Mouse (Mus musculus) hindbrain, embryonic 11.5 days (tissue): ENCODE results near the gene Xrcc5. TPM values are rescaled to one million over a fixed set of nuclear protein-coding genes. Genes with fewer than 3 reads are reported as not detected.

Source experiments
- ATAC-seq: fragments of 200-750 bp; cut with Nextera tagmentation; 2 replicates; pipeline ENCODE4 v1.8.0; 2017; ENCODE audit warnings: mild to moderate bottlenecking, moderate TSS enrichment, moderate library complexity; ENCODE audit not compliant: low FRiP score
- DNase-seq: peaks from one replicate; pipeline ENCODE4 v3.0.0-alpha.2; 2015; ENCODE audit warnings: low spot score
- H3K27ac ChIP-seq: fragments of 300-500 bp; sonication (generic); 2 replicates; pipeline ENCODE4 v1.5.1; 2014; ENCODE audit warnings: mild to moderate bottlenecking, low read depth, low read length
- H3K27me3 ChIP-seq: fragments of 300-500 bp; sonication (generic); 2 replicates; pipeline ENCODE4 v1.6.1; 2014; ENCODE audit warnings: mild to moderate bottlenecking, low read length, moderate library complexity, mixed read lengths; ENCODE audit not compliant: control insufficient read depth, insufficient read depth
- H3K36me3 ChIP-seq: fragments of 300-500 bp; sonication (generic); 2 replicates; pipeline ENCODE4 v1.6.1; 2014; ENCODE audit warnings: mild to moderate bottlenecking, low read length, moderate library complexity, mixed read lengths; ENCODE audit not compliant: control insufficient read depth, insufficient read depth
- H3K4me1 ChIP-seq: fragments of 300-500 bp; sonication (generic); replicated peaks from 2 replicates; pipeline ENCODE4 v1.6.1; 2014; ENCODE audit warnings: low read length, mixed read lengths; ENCODE audit not compliant: control insufficient read depth, insufficient read depth
- H3K4me2 ChIP-seq: fragments of 300-500 bp; sonication (generic); replicated peaks from 2 replicates; pipeline ENCODE4 v1.6.1; 2014; ENCODE audit warnings: mild to moderate bottlenecking, low read depth, low read length
- H3K4me3 ChIP-seq: fragments of 300-500 bp; sonication (generic); 2 replicates; pipeline ENCODE4 v1.5.1; 2014; ENCODE audit warnings: low read depth, low read length
- H3K9ac ChIP-seq: fragments of 300-500 bp; sonication (generic); 2 replicates; pipeline ENCODE4 v1.6.1; 2014; ENCODE audit warnings: low read depth, low read length
- H3K9me3 ChIP-seq: fragments of 300-500 bp; sonication (generic); 2 replicates; pipeline ENCODE4 v1.6.1; 2016; ENCODE audit warnings: low read length; ENCODE audit not compliant: control insufficient read depth
- WGBS: fragments of 180-500 bp; shearing (Covaris S2); extraction: QIAGEN DNeasy Blood & Tissue Kit; methylation state at CpG from one replicate; pipeline ENCODE4 v1.1.7; 2014; 5-methylcytosine and 5-hydroxymethylcytosine counted together
- polyA plus RNA-seq: library from polyadenylated mRNA; unstranded; fragments of >200 nt; fragmentation: Nextera tagmentation; extraction: Ambion mirVana; gene quantifications from 2 replicates; pipeline ENCODE4 v1.2.1, GENCODE M21; 2014

Xrcc5 gene
- polyA plus RNA-seq, 1 experiment from 2014 or later = 53.2 TPM

DNA sequence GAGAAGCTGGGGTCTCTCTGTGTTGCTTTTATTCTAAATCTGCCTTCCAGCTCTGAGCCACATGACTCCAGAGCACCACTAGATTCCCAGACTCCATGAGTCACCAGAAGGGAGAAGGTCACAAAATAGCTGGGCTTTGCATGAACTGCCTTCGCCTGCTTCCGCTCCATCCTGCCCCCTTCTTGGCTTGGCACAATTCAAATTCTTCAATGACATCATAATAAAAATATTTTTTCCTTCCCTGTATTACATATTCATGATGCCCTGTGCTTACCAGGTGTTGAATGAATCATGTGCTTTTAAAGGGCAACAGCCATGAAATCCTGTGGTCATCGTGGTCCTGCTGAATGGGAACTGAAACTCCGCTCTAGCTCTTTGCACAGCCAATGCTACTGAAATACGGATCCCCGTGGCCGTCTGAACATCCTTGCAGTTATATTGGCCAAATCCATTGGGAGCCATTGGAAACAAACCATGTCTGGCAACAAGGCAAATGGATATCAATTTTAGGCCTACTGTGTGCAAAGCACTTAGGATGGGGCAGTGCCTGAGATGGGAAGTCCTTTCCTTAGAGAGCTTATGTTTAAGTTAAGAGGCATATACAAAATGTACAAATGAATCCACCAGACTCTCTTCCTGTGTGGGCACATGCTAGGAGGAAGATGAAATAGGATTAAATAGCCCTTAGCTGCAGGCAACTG, 122.0 kb downstream of the Xrcc5 start:
- no peaks in the 10 kb centered on the region for H3K9me3 ChIP-seq
- no peaks in the 10 kb centered on the region for H3K4me1 ChIP-seq
- H3K27ac ChIP-seq = no peak overlapping the region
- H3K9ac ChIP-seq = no peak overlapping the region
- no peak for ATAC-seq
- H3K4me3 ChIP-seq = no peak overlapping the region
- DNase-seq = no peak
- H3K36me3 ChIP-seq = no peaks in the 10 kb centered on the region
- H3K4me2 ChIP-seq = no peak overlapping the region
- WGBS = 93% methylated on average over 7 of the region's 7 CpGs
- H3K27me3 ChIP-seq = no peaks in the 10 kb centered on the region

DNA sequence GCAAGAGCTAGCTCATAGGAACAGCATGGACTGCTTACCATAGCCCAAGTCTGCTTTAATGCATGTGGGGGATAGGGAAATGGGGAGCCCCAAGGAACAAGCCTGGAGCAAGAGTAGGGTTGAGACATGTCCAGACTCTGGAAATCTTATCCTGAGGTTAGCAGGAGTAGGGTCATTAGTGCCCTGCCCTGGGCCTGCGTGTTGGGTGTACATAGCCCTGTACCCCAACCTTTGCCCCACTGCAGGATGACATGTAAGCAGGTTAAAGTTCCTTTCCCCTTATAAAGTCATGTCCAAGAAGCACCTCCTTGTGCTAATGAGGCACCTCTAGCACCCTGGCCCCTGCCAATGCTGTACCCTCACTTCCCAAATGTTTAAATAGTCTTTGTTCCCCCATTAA, 125.4 kb downstream of the Xrcc5 start:
- no peak for ATAC-seq
- WGBS = 92% methylated on average over 1 of the region's 1 CpGs

DNA sequence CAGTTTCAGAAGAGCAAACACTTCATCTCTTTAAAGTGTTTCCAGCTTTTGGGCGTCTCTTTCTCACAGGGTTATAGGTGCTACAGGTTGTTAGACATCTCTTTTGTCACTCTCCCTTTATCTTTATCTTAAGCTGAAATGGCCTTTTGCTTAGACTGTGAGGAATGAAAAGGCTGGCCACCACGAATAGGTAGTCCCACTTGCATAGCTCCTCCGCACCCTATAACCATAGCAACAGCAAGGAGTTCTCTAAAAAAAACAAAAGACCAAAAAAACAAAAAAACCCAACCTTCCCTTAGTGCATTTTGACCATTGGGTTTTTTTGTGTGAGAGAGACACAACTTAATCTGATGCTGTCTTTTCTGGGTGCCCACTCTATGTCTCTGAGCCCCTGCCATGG, 127.3 kb downstream of the Xrcc5 start:
- no peaks in the 10 kb centered on the region for H3K27me3 ChIP-seq
- no peak overlapping the region for H3K27ac ChIP-seq
- H3K9ac ChIP-seq = no peak overlapping the region
- WGBS = 55% methylated on average over 3 of the region's 3 CpGs
- no peaks in the 10 kb centered on the region for H3K36me3 ChIP-seq
- H3K9me3 ChIP-seq = no peaks in the 10 kb centered on the region
- DNase-seq = no peak
- no peaks in the 10 kb centered on the region for H3K4me1 ChIP-seq
- no peak for ATAC-seq
- no peak overlapping the region for H3K4me3 ChIP-seq
- no peak overlapping the region for H3K4me2 ChIP-seq

More for the DNA sequence above, 125.4 kb downstream of the Xrcc5 start:
- Histone ChIP-seq H3K9me3 (no peaks in the 10 kb centered on the region), H3K4me1 (no peaks in the 10 kb centered on the region), H3K36me3 (no peaks in the 10 kb centered on the region), H3K27ac (no peak overlapping the region), H3K9ac (no peak overlapping the region), H3K4me2 (no peak overlapping the region), H3K4me3 (no peak overlapping the region), H3K27me3 (no peaks in the 10 kb centered on the region)
- DNase-seq = no peak

DNA sequence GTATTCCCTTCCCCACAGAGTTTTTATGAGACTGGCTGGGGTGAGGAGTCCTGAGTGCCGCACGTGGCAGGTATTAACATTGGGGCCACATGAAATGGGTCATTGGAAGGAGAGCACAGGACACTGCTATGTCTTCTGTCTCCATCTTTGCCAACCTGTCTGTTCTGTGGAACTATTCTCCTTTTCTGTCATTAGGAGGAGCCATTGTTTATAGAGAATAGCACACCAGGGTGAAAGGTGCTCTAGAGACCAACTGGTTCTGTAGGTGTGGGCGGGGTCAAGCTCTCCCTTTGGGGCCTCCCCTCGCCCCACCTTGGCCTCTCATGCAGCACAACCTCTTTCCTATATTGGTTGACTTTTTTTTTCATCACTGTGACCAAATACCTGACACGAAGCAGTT, 129.7 kb downstream of the Xrcc5 start:
- Histone ChIP-seq H3K9ac (no peak overlapping the region), H3K4me3 (no peak overlapping the region), H3K36me3 (no peaks in the 10 kb centered on the region), H3K27ac (no peak overlapping the region), H3K27me3 (no peaks in the 10 kb centered on the region), H3K4me2 (no peak overlapping the region), H3K9me3 (no peaks in the 10 kb centered on the region), H3K4me1 (no peaks in the 10 kb centered on the region)
- WGBS = 78% methylated on average over 5 of the region's 5 CpGs
- ATAC-seq = no peak
- DNase-seq = no peak

DNA sequence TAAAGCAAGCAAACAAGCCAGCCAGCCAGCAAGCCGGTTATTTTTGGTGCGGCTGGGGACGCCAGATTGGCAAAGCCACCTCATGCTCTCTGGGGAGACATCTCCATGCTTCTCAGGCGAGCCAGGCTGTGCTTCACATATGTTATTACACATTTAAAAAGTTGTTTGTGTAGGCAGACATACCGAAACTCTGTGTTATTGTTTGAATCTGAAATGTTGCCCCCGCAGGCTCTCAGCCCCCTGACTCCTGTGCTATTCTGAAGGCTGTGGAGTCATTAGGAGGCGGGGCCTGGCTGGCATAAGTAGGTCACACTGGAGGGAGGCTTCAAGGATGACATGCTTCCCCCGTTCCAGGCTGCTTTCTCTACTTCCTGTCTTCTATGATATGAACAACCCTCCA, 131.9 kb downstream of the Xrcc5 start:
- H3K4me1 ChIP-seq = no peaks in the 10 kb centered on the region
- no peak overlapping the region for H3K4me2 ChIP-seq
- no peak for DNase-seq
- no peaks in the 10 kb centered on the region for H3K36me3 ChIP-seq
- H3K4me3 ChIP-seq = no peak overlapping the region
- 72% methylated on average over 8 of the region's 8 CpGs for WGBS
- no peak for ATAC-seq
- H3K9ac ChIP-seq = no peak overlapping the region
- no peaks in the 10 kb centered on the region for H3K27me3 ChIP-seq
- no peaks in the 10 kb centered on the region for H3K9me3 ChIP-seq
- no peak overlapping the region for H3K27ac ChIP-seq

DNA sequence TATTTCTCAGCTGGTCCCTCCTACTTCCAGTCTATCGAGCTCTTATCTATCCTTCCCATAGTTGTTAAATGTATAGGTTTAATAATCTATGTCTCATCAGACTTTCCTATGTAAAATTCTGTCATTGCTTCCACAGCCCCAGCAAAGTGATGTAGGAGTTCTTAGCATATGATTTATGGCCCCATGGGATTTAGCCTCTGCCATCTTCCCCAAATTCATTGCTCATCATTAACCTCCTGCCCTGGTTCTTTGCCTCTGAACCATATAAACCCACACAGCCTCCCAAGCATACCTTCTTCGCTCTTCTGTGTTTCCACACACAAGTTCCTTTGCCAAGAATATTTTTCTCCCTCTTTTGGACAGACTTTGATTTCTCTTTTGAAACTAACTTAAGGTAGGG, 135.5 kb downstream of the Xrcc5 start:
- H3K9ac ChIP-seq = no peak overlapping the region
- WGBS = 84% methylated on average over 2 of the region's 2 CpGs

More for the DNA sequence above, 135.5 kb downstream of the Xrcc5 start:
- Histone ChIP-seq H3K9me3 (no peaks in the 10 kb centered on the region), H3K27ac (no peak overlapping the region), H3K36me3 (no peaks in the 10 kb centered on the region), H3K27me3 (no peaks in the 10 kb centered on the region), H3K4me2 (no peak overlapping the region), H3K4me1 (no peaks in the 10 kb centered on the region), H3K4me3 (no peak overlapping the region)
- no peak for ATAC-seq
- DNase-seq = no peak

Other genes starting within 250 kb of the Xrcc5 start
- gene Mreg, start 95.1 kb upstream of the Xrcc5 start, polyA plus RNA-seq = 15.6 and 24.1 TPM in 2 replicates
- gene Pecr, start 23.1 kb upstream of the Xrcc5 start, polyA plus RNA-seq = 14.0 and 16.4 TPM in 2 replicates
- gene Tmem169, start 23.1 kb upstream of the Xrcc5 start, polyA plus RNA-seq = 25.5 TPM in 2 replicates
- gene March4, start 229.5 kb downstream of the Xrcc5 start, polyA plus RNA-seq = 1.1 and 1.5 TPM in 2 replicates